Mouse (Mus musculus): ENCODE measurements around the gene Hoxc13. TPM values are rescaled to one million over a fixed set of nuclear protein-coding genes. Genes with fewer than 3 reads are reported as not detected.

Gene Hoxc13
- total RNA-seq, 2 experiments from 2014 or later: not detected

DNA sequence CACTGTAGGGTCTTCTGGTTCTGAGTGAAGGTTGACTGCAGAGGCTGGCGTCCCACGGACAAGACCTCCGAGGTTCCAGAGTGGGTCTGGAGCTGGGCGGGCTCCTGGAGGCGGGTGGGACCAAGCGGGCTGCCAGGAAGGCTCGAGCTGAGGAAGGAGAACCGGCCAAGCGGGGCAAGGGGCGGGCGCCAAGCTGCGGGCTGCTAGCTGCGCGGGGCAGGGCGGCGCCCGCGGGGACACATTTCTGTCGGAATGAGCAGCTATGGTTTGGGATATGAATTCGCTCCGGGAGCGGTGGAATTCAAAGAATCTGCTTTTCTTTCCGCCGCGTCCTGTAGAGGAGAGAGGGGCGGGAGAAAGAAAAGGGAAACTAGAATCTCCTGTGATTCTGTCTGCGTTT is 14.0 kb downstream of the Hoxc13 start:
- ATAC-seq (replicated peaks; ENCODE audit: low FRiP score, poor library complexity, severe bottlenecking): no peak

DNA sequence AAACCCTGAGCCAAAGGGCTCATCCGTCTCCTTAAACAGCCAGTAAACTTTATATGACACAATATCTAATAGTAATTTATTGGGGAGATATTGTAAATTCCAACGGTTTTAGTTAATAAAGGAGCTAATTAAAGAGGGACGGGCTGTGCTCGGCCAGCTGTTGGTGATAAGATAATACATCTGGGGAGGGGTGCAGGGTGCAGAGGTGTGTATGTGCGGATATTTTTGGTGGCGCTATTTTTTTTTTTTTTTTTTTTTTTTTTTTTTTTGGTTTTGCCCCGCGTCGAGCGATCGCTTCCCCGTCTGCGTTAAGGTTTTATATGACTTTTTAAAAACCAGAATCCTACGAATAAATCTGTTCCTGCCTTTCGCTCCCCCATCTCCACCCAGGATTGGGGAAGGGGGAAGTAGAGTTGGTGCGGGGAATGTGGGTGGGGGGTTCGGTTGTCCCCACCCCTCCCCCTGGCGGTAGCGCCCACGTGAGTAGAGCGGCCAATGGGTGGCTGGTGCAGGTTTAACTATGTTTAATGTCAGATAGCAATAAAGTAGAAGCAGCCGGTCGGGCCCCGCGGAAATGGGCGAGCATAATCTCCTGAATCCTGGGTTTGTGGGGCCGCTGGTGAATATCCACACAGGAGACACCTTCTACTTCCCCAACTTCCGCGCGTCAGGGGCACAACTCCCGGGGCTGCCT is 15.5 kb downstream of the Hoxc13 start, which contains the start of gene Hoxc12:
TSS of gene Hoxc12 (plus strand) at position 479 of the 694 bp plus-strand sequence.
- ATAC-seq (replicated peaks; ENCODE audit: low FRiP score, poor library complexity, severe bottlenecking): no peak

DNA sequence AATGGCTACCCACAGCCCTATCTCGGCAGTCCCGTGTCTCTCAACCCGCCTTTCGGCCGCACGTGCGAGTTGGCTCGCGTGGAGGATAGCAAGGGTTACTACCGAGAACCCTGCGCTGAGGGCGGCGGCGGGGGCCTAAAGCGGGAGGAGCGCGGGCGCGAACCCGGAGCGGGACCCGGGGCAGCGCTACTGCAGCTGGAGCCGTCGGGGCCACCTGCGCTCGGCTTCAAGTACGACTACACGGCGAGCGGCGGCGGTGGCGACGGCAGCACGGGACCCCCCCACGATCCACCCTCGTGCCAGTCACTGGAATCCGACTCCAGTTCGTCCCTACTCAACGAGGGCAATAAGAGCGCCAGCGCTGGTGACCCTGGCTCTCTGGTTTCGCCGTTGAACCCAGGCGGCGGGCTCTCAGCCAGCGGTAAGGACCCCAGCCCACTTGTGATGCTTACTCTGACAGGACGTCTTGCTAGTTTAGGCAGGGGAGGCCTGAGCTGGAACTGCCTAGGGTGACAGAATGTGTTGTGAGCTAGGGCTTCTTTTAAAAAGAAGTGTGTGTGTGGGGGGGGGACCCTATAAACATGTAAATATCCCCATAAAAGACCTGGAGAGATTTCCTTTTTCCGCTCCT is 16.2 kb downstream of the Hoxc13 start:
- ATAC-seq (replicated peaks; ENCODE audit: low FRiP score, poor library complexity, severe bottlenecking): no peak

DNA sequence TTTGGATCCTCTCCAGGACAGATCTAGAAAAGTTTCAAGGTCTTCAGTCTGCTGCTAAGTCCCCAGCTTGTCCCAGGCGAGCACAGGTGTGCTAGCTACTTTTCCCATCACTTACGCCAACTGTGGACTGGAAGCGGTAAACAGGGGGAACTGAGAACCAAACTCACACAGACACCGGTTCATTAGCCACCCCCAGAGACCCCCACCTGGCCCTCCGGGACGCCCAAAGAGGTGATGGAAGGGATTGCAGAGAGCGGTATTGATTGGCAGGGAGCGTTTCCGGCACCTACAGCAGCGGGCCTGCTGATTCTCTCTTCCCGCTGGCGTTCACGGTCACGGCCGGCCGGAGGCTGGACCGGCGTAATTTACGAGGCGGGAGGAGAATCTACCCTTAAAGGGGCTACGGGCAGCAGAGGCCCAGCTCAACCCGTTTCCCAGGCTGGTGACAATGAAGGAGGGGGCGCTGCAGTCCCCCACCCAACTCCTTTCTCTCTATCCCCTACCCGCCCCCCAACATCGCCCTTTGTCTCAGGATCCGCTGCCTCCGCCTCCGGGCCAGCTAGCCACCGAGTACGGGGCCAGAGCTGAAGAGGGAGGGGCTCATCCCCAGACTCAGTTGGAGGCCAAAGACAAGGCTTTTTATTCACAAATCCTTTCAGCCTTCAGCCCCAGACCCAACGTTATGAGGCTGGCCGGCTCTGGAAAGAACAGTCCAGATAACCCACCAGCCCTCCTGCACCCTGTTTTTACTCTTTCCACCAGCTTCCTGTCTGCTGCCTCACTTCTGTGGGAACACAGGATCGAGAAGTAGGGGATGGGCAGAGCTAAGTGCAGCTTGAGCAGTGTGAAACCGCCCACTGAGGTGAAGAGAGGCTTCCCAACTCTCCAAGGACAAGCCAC is 18.6 kb downstream of the Hoxc13 start:
- ATAC-seq (replicated peaks; ENCODE audit: low FRiP score, poor library complexity, severe bottlenecking): no peak

DNA sequence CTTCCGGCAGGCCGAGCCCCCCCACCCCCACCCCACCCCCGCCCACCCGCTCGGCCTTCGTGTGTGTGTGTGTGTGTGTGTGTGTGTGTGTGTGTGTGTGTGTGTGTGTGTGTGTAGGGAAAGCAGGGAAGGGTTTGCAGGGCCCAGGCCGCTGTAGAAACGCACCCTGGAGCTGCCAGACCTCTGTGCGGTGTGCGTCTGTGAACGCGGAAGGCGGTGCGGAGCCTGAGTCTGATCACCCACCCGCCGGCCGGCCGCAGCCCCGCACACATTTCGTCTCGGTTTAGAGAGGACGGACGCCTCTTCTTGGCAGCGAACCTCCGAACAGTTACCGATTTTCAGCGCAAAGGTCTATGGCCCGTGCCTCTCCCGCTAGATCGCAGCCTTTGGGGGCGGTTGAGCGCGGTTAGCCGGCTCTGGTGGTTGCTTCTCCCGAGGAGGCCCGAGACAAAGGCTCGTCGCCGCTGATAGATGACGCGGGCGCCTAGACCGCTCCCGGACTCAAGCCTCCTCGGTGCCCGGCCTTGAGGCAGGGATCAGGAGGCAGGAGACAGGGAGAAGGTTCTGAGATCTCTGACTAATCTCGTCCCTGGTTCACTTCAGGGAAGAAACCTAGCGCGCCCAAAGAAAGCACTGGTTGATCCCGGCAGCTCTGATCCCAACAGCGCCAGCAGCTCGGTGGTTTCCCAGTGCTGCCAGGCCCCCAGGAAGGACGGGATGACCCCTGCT is 22.0 kb downstream of the Hoxc13 start:
- ATAC-seq (replicated peaks; ENCODE audit: low FRiP score, poor library complexity, severe bottlenecking): no peak

DNA sequence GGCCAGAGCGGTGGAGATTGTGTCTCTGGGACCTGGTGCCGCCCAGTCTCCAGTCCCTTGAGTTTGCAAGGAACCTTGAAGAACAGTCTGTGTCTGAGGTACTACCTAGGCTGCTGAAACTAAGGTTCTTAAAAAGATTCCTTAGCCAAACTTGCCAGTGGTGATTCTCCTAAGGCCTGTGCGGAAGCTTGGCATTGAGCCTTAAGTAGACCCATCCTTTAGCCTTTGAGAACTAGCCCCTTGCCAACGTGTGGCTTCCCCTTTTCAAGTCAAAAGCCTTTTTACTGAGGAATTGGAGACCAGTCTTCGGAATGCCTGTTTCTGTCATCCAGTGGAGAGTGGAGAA is 22.5 kb downstream of the Hoxc13 start:
- ATAC-seq (replicated peaks; ENCODE audit: low FRiP score, poor library complexity, severe bottlenecking): no peak

DNA sequence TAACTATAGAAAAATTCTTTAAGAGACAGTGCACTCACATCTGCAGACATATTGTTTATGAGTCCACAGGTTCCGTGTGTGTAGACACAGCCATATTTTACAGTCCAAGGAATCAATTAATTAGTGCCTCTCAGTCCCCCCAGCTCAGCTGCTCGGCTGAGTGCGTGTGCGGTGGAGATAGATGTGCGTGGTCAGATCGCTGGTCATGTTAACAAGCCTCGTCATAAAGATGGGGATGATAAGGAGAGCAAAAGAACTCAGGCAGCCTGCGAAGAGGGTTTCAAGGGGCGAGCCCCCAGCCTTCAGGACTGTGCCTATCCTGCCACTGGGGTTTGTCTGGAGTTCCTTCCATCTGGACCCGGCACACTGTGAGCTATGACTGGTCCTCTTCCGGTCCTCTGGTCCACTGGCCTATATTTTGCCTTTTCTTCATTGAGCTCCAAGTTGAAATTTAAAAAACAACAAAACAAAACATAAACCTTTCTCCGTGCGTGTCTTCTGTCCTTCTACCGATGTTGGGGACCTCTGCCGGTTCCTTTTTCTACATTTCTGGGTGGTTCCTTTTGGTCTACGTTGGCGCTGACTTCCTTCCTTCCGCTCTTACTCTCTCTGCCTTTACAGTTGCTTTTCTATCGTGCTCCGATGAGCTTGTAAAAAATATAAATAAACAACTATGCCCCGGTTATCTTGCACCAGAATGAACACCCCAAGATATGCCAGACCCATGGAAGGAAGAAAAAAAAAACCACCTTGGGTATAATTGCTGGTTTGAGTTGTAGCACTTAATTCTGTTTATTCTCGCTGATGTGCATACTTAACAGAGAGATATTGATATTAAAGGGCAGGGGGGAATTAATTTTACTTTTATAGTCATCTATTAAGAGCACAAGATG is 24.5 kb downstream of the Hoxc13 start:
- no peak for ATAC-seq (replicated peaks; ENCODE audit: low FRiP score, poor library complexity, severe bottlenecking)

DNA sequence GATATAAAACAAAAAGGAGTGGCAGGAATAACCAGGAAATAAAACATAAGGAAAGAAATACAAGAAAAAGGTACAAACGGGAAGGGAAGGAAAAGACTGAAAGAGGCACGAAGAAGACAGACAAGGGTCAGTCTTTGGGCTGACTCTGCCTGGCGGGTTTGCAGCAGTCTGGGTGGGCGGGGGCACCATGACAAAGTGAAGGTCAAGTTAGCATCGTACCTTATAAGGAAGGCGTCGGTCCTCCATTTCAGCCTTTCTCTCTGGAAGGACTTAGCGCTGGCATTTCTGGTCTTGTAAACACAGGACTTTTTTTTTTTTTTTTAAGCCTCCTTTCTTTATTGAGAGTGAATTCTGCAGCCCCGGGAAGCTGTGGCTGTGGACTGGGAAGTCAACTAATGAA is 26.4 kb downstream of the Hoxc13 start:
- no peak for ATAC-seq (replicated peaks; ENCODE audit: low FRiP score, poor library complexity, severe bottlenecking)

DNA sequence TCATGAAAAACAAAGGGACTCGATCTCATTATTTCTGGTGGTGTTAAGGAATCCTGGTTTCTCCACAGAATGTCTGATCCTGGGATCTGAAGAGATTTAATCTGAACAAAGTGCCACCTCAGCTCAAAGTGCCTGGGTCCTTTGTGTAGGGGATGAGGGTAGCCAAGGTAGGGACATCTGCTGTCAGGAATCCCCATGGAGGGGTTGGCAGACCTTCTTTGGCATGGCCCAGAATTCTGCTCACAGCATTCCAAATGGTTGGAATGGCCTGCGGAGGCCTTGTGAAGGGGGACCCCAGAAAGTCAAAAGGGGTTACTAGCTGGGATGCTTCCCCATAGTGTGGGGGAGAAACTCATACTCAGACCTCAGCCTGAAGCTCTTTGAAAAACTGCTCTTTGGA is 27.9 kb downstream of the Hoxc13 start:
- ATAC-seq (replicated peaks; ENCODE audit: low FRiP score, poor library complexity, severe bottlenecking): no peak

DNA sequence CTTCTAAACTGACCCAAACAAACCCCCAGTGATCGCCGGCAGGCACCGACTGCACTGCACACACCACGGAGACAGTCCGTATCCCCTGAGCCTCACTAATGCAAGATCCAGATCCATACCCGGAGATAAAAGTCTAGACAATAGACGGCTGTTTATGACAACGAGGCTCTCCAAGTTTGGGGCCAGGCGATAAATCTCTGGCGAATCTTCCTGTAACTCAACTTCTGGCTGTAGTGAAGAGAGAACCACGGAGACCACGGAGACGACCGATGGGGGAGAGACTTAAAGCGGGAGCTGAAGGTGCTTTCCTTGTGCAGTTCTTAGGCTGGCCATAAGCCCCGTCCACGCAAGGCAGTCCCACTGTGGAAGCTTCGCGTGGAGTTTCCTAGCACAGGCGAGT is 28.8 kb downstream of the Hoxc13 start:
- ATAC-seq (replicated peaks; ENCODE audit: low FRiP score, poor library complexity, severe bottlenecking): no peak

DNA sequence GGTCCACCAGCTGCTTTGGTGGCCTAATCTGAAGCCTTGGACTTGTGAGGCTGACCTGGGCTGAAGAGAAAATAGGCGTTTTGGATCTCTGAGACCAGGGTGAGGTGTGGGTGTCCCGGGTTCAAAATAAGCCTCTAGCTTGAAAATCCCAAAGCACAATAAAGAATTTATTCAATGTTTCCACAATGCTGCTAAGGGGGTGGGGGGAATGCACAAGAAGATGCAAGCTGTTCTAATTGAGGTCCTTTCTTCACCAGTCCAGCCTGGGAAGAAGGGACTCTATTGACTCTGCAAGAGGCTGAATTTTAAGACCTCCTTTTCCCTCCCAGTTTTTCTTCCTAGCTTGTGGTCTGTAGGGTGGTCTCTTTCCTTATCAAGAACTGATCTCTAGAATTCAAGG is 30.0 kb downstream of the Hoxc13 start:
- no peak for ATAC-seq (replicated peaks; ENCODE audit: low FRiP score, poor library complexity, severe bottlenecking)

DNA sequence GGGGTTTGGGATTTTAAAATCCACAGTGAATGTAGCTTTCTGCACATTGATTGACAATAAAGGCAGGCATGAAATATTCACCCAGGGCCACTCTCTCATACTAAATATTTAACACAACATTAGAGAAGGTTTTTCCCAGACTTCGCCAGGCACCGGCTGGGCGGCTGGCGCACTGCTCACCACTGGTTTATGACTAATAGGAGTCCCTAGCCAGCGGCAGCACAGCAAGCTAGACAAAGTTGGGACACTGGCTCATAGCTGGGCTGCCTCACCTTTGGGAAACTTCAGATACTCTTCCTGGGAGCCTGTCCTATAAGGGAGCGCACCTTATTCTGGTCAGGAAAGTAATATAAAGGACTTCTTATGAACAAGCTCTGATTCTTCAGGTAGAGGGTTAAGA is 32.7 kb downstream of the Hoxc13 start:
- no peak for ATAC-seq (replicated peaks; ENCODE audit: low FRiP score, poor library complexity, severe bottlenecking)

DNA sequence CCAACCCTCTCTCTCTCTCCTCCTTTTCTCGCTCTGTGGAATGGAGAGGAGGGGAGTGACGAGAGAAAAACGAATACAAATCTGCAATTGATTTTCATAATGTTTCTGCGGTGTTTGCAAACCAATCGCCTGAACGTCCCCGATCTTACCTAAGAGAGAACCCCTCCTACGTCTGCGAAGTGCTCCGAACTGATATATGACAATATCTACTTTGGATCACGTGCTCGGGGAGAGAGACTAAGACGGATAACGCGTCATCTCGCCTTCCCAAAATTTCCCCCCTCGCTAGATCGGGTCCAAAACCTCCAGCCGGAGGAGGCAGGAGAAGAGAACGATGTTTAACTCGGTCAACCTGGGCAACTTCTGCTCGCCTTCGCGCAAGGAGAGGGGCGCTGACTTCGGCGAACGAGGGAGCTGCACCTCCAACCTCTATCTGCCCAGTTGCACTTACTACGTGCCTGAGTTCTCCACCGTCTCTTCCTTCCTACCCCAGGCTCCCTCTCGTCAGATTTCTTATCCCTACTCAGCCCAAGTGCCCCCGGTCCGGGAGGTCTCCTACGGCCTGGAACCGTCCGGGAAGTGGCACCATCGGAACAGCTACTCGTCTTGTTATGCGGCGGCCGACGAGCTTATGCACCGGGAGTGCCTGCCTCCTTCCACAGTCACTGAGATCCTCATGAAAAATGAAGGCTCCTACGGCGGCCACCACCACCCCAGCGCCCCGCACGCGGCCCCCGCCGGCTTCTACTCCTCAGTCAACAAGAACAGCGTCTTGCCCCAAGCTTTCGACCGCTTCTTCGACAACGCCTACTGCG is 33.5 kb downstream of the Hoxc13 start, which contains the start of gene Hoxc11:
TSS of gene Hoxc11 (plus strand) at position 236 of the 815 bp plus-strand sequence.
- no peak for ATAC-seq (replicated peaks; ENCODE audit: low FRiP score, poor library complexity, severe bottlenecking)

DNA sequence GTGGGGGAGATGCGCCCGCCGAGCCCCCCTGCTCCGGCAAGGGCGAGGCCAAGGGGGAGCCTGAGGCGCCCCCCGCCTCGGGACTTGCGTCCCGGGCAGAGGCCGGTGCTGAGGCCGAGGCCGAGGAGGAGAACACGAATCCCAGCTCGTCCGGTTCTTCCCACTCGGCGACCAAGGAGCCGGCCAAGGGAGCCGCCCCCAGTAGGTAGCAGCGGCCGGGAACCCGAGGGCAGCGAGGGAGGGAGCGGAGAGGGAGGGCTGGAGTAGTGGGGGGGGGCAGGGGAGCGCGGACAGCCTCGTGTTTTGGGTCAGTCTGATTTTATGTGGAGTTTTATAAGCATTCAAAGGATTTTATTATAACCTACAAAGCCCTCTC is 34.1 kb downstream of the Hoxc13 start:
- no peak for ATAC-seq (replicated peaks; ENCODE audit: low FRiP score, poor library complexity, severe bottlenecking)

DNA sequence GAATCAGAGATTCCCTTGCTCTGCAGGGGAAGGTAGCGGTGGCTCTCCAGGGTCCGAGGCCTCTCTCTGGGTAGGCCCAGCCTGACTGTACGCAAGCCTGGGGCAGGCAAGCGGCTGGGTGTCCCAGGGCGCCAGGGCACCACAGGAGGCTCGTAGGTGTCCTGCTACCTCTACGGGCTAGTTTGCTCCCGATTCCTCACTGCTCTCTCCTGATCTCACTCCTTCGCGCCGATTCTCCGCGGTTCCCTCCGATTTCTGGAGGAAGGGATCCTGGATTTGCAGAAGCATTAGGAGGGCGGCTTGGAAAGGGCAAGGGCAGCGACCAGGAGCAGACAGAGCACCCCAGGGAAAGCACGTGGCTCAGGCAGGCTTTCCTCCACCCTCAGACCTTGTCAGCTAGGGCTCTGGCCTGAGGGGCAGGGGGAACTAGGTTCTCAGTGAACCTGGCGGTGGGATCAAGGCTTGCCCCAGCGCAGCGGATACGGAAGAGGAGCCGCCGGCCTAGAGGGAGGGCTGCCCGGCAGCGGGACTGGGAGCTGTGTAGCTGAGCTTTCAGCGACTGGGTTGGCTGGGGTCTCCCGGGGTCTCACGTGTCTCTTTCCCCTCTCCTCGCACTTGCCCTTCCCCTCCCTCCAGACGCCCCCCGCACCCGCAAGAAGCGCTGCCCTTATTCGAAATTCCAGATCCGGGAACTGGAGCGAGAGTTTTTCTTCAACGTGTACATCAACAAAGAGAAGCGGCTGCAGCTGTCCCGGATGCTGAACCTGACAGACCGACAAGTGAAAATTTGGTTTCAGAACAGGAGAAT is 35.1 kb downstream of the Hoxc13 start:
- no peak for ATAC-seq (replicated peaks; ENCODE audit: low FRiP score, poor library complexity, severe bottlenecking)

DNA sequence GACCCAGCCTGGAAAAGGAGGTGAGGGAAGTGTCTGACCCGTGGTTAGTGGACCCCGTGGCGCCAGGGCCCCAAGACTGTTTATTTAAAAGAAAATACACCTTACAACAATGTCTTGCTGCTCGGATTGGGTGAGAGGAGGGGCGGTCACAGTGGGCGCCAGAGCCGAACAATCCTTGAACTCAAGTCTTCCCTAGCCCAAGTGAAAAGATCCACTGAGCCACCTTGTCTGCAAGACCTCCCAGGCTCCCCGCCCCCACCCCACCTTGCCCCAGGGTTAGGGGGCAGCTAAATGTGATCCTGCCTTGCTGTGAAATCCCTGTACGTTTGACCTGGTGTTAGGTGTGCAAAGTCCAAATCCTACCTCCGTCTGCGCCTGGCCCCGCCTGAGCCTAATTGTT is 36.0 kb downstream of the Hoxc13 start:
- no peak for ATAC-seq (replicated peaks; ENCODE audit: low FRiP score, poor library complexity, severe bottlenecking)

DNA sequence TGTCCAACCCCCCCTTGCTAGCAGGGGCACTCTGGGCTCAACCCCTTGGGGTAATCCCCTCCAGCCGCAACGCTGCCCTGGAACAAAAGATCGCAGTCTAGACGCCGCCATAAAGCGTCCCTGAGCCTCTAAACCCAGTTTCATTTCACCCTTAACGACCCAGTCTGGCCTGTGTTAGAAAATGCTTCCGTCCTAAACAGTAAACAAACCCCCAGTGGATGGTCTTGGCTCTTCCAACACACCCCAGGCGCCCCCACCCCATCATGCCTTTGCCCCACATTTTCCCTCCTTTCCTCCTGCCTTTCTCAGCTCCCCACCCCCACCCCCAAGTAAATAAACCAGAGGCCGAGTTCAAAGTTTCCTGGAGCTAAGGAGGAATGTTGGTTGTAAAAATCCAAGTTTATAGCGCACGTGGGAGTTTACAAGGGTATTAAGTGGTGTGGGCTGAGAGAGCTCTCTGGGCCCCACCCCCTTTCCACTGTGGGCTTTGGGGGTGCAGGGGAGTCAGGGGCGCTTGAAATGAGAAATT is 38.8 kb downstream of the Hoxc13 start:
- ATAC-seq (replicated peaks; ENCODE audit: low FRiP score, poor library complexity, severe bottlenecking): no peak
